Mouse (Mus musculus): Measurements from ENCODE around the gene Rnf11.

The Rnf11 gene

DNA sequence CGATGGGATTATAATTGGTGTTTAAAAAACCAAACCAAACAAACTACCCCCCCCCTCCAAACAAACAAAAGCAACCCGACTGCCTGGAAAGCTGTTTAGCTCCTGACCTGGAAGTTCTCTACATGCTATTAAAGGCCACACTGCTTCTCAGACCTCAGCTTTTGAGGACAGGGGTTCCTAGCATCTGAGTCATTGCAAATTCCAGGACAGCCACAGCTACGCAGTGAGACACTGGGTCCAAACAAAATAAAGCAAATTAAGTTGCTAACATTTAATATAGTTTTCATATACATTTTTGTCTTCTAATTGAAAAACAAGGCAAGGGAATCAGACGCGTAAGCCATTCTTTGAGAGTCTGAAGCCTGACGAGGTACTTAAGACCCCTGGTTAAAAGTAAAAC, 40.1 kb downstream of the Rnf11 start:
- DNase-seq (ENCODE audit: low spot score), result no peak

GRCm38 (mm10) chr4:109442649-109443048, 41.9 kb downstream of the Rnf11 start:
- DNase-seq (ENCODE audit: low spot score), result no peak

DNA sequence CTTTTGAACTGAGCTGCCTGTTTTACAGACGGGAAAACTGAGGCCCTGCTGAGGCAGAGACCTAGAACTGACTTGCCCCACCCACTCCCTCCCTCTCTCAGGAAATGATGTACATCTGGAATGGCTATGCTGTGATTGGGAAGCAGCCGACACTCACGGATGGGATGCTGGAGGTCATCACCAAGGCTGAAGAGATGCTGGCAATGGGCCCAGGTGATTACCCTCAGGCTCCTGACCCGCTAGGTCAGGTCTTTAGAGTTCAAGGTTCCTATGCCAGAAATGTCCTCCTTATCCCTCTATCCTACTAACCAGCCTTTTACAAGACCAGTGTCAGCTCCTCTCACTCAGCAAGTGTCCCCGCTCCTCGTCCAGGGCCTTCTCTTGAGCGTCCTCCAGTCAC, 42.4 kb downstream of the Rnf11 start:
- no peak for DNase-seq (ENCODE audit: low spot score)

DNA sequence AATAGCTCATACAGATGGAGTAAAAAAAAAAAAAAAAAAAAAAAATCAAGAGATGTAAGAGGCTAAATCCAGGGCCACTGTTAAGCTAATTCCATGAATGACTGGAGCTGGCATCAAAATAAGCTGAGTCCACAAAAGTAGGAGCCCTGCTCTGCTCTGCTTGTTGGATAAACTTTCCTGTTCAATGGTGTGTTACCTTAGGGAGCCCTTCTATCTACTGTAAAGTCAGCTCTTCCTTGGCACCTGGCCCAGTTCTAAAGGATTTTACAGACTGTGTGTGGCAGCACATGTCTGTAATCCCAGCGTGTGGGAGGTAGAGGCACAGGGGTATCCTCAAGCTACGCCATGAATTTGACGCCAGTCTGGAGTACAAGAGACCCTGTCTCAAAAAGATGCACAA, 43.5 kb downstream of the Rnf11 start:
- DNase-seq (ENCODE audit: low spot score), result no peak

DNA sequence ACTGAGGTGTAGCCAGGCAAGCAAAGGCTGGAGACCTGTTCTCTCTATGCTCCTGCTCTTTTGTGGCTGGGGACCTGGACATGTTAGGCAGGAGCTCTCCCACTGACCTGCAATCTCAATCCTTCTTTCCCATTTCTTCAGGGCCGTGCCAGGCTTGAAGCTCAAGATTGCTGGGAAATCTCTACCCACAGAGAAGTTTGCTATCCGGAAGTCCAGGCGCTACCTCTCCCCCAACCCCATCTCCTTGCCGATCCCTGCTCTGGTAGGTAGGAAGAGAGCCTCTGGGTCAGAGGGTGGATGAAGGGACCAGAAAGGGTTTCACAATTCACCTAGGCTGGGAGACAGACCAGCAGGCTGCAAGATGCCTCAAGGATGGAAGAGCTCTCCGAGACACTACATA, 44.1 kb downstream of the Rnf11 start:
- no peak for DNase-seq (ENCODE audit: low spot score)

DNA sequence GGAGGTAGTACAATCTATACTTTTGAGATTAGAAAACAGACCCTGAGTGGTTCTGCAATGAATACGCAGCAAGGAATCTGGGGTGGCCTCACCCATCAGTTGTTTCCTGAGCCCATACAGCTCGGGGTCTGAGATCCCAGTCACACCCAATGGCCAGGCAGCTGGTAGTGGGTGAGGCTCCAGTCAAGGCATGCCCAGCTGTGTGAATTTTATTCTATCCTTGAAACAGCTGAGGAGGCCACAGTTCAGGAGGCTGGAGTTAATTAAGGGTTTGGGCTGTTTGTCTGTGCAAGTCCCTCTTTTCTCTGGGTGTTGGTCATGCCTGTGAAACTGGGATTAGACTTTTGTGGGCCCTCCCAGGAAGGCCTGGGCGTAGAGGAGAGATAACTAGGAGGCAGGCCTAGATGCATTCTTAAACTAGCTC, 44.7 kb downstream of the Rnf11 start:
- DNase-seq (ENCODE audit: low spot score), result peak; percentile 66

DNA sequence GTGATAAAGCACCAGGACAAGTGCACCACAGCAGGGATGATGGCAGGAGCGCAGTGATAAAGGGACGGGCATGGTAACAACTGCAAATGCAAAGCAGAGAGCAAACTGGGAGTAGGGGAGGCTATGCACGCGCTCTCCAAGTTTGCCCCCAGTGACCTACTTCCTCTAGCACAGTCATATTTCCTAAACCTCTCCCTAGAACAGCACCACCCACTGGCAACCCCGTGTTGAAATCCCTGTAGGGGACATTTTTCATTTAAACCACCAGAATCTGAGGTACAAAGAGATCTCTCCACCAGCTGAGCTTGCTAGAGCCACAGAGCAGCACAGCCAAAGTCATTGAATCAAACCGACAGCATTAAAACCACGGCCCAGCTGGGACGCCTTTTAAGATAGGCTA, 45.4 kb downstream of the Rnf11 start:
- DNase-seq (ENCODE audit: low spot score), result no peak

GRCm38 (mm10) chr4:109437913-109438878, 46.3 kb downstream of the Rnf11 start:
- DNase-seq (ENCODE audit: low spot score), result peak; percentile 73

GRCm38 (mm10) chr4:109434256-109434655, 50.3 kb downstream of the Rnf11 start:
- no peak for DNase-seq (ENCODE audit: low spot score)

- no peak for DNase-seq (ENCODE audit: low spot score)
Measured at GRCm38 (mm10) chr4:109433641-109434040, 50.9 kb downstream of the Rnf11 start.

- DNase-seq (ENCODE audit: low spot score), result no peak
Measured at GRCm38 (mm10) chr4:109432668-109433375, 51.7 kb downstream of the Rnf11 start.

DNA sequence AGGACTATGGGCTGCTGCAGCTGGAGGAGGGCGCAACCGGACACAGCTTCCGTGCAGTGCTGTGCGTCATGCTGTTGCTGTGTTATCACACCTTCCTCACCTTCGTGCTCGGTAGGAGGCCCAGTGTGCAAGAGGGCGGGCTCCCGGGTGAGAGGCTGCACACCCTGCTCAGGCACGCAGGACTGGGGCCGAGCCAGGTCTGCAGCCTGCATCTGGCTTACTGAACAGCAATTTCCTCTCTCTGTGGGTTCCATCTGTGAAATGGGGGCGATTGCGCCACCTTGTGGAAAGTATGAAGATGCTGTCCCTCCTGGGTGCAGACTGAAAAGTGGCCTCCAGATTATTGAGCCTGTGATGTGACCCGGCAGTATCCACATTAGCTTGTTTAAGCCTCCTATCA, 53.7 kb downstream of the Rnf11 start:
- peak; percentile 61 for DNase-seq (ENCODE audit: low spot score)

GRCm38 (mm10) chr4:109430250-109430649, 54.3 kb downstream of the Rnf11 start:
- DNase-seq (ENCODE audit: low spot score), result no peak

DNA sequence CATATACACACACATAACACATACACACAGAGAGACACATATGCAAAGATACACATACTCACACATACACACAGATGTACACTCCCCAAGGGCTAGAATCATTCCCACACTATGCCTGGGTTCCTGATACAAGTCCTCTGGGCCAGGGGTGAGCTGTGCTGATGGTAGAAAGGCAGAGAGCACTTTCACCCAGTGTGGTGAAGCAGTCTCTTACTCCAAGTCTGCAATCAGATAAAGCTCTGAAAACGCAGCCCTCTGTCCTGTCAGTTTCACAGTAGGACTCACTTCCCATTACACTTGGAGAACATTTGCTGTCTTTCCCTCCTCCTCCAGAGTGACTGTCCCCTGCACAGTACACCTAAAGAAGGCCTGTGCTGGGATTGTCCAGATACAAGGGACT, 57.5 kb downstream of the Rnf11 start:
- no peak for DNase-seq (ENCODE audit: low spot score)

GRCm38 (mm10) chr4:109423438-109423837, 61.1 kb downstream of the Rnf11 start:
- DNase-seq (ENCODE audit: low spot score), result no peak

DNA sequence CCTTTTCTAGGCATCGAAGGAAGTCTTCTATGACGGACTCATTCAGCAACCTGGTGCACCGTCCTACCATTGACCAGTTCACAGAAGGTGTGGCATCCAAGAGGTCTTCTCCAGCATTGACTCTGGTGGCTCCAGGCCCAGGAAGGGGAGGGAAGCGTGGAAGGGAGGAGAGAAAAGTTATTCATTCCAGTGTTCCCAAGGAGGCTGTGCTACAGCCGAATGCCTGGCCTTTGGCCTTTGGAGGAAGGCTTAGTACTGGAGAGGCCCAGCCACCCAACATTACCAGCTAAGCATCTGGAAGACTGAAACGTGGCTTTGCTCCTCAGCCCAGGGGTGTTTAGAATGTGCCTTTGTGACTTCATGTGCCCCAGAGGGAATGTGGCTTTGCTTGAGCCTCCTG, 62.1 kb downstream of the Rnf11 start:
- DNase-seq (ENCODE audit: low spot score), result no peak

- DNase-seq (ENCODE audit: low spot score), result no peak
Measured at GRCm38 (mm10) chr4:109421608-109422007, 62.9 kb downstream of the Rnf11 start.

- DNase-seq (ENCODE audit: low spot score), result peak; percentile 33
Measured at GRCm38 (mm10) chr4:109420138-109420795, 64.3 kb downstream of the Rnf11 start.

DNA sequence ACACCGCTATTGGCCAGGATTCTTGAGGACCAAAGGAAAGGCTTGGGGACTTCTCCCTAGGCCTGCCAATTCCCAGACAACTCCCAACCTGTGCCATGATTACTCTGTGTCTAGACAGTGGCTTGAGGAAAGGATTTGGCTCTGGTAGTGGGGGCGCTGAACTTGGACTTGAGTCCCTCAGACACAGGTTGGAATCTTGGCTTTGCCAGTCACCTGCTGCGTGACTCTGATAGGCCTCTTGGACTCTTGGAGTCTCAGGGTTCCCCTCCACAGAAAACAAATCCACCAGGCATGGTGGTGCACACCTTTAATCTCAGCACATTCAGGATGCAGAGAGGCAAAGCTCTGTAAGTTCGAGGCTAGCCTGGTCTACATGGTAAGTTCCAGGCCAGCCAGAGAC, 65.0 kb downstream of the Rnf11 start:
- no peak for DNase-seq (ENCODE audit: low spot score)

DNA sequence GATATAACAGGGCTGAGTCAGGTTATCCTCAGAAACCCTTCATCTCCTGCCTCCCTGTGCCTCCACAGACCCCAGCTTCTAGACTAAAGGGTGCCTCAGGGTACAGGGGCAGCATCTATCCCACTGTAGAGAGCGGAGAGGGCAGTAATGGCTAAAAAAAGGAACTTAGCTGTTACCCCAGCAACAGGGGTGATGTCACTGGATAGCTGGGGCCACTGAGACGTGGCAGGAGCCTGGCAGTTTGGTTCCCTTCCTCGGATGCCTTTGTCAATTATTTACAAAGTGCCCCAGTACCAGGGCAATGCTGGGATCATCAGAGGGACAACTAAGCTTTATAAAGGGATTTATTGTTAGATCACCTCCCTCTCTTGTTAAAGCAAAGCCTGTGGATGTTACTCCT, 65.5 kb downstream of the Rnf11 start:
- no peak for DNase-seq (ENCODE audit: low spot score)

- DNase-seq (ENCODE audit: low spot score), result no peak
Measured at GRCm38 (mm10) chr4:109417998-109418397, 66.5 kb downstream of the Rnf11 start.

- no peak for DNase-seq (ENCODE audit: low spot score)
Measured at GRCm38 (mm10) chr4:109412233-109412632, 72.3 kb downstream of the Rnf11 start.

Measured in spleen, adult 12 weeks (tissue).